Mouse (Mus musculus) lung, adult 2 months (tissue): Measurements from ENCODE around the gene Ppp1r1b.

Experiments
- CTCF ChIP-seq: fragments of 200-500 bp; IDR thresholded peaks from 2 replicates; pipeline ENCODE4 v1.5.1; 2011; ENCODE audit warnings: mild to moderate bottlenecking, low read length, control low read depth; ENCODE audit not compliant: insufficient read depth
- POLR2A ChIP-seq: fragments of 200-500 bp; IDR thresholded peaks from 2 replicates; pipeline ENCODE4 v1.6.1; 2011; ENCODE audit warnings: low read depth, mild to moderate bottlenecking, control low read depth, low read length, borderline replicate concordance; ENCODE audit errors: extremely low read depth

GRCm38 (mm10) chr11:98320806-98321676 is 27.2 kb upstream of the Ppp1r1b start:
- TF ChIP-seq CTCF (no peak), POLR2A (no peak)
